24 mouse cellular contexts compared by ENCODE assay signal in genomic region chr8:88039286-88039685, GRCm38 (mm10).
DNase-seq lines count a peak whose midpoint lies in the region; ATAC-seq and TF ChIP-seq lines count a peak whose summit lies in the region.
"Had no signal": no experiment of that assay in that cellular context is flagged by ENCODE, and none has a peak within 500 bp of the region (broad histone marks: within the 10 kb centered on the region; RNA-seq: fewer than 3 reads in every experiment).

No protein-coding gene starts in this region.

- H3K4me2 ChIP-seq in lung, embryonic 14.5 days: no peak overlapping the region
- H3K4me2 ChIP-seq: embryonic facial prominence, embryonic 15.5 days; heart, embryonic 11.5 days; hindbrain, embryonic 15.5 days; limb, embryonic 13.5 days; liver, embryonic 13.5 days; neural tube, embryonic 12.5 days had no signal

- peak; percentile 24 for DNase-seq in lung, embryonic 14.5 days
- no peak for DNase-seq in lung, adult 18-20 months
- DNase-seq in embryo, embryonic 10 days (ENCODE audit: low spot score): peak; percentile 34
- DNase-seq in embryo, embryonic 9.5 days (ENCODE audit: extremely low spot score): peak; percentile 23
- DNase-seq in retina, embryonic 14.5 days (ENCODE audit: low spot score): peak; percentile 34
- DNase-seq in left cerebral cortex, adult 18-20 months (ENCODE audit: low spot score in 2 of 2): no peak
- no peak for DNase-seq in adrenal gland, postnatal 10 days
- DNase-seq: adrenal gland, adult 8-10 months; cerebellum, adult 11-12 months; cerebellum, postnatal 36 days; heart, postnatal 10 days; kidney, adult 18-20 months; liver, embryonic 13.5 days; right cerebral cortex, adult 18-20 months; spleen, adult 18-20 months; thymus, postnatal 36 days had no signal

- no peak for ATAC-seq in lung, embryonic 14.5 days (ENCODE audit: insufficient read depth)

- no peaks in the 10 kb centered on the region for H3K36me3 ChIP-seq in lung, embryonic 14.5 days (ENCODE audit: insufficient read depth)
- H3K36me3 ChIP-seq: embryonic facial prominence, embryonic 15.5 days; forebrain, embryonic 10.5 days; hindbrain, embryonic 15.5 days; limb, embryonic 13.5 days; liver, embryonic 13.5 days; neural tube, embryonic 12.5 days had no signal

- 17% methylated on average over 6 of the region's 6 CpGs for WGBS in lung, embryonic 14.5 days

- no peaks in the 10 kb centered on the region for H3K4me1 ChIP-seq in lung, embryonic 14.5 days (ENCODE audit: insufficient read depth)
- H3K4me1 ChIP-seq: hindbrain, embryonic 15.5 days; liver, embryonic 13.5 days; neural tube, embryonic 12.5 days had no signal

- no peak for TF ChIP-seq CTCF in lung, embryonic 14.5 days (IDR thresholded peaks at IDR 0.05; ENCODE audit: low read depth)

- H3K9ac ChIP-seq in lung, embryonic 14.5 days: no peak overlapping the region
- H3K9ac ChIP-seq: embryonic facial prominence, embryonic 15.5 days; hindbrain, embryonic 15.5 days; limb, embryonic 13.5 days; liver, embryonic 13.5 days; neural tube, embryonic 12.5 days had no signal

- H3K9me3 ChIP-seq in lung, embryonic 14.5 days (ENCODE audit: low read depth, low read length): no peaks in the 10 kb centered on the region
- H3K9me3 ChIP-seq: embryonic facial prominence, embryonic 15.5 days; forebrain, embryonic 10.5 days; hindbrain, embryonic 15.5 days; limb, embryonic 13.5 days; liver, embryonic 13.5 days; neural tube, embryonic 12.5 days had no signal

- no peak overlapping the region for H3K27ac ChIP-seq in lung, embryonic 14.5 days (ENCODE audit: low read depth)
- H3K27ac ChIP-seq: embryonic facial prominence, embryonic 15.5 days; forebrain, embryonic 10.5 days; hindbrain, embryonic 15.5 days; kidney, postnatal 0 days; limb, embryonic 13.5 days; liver, embryonic 13.5 days; macrophage; neural tube, embryonic 12.5 days had no signal

- H3K27me3 ChIP-seq in lung, embryonic 14.5 days (ENCODE audit: insufficient read depth, low read length): no peaks in the 10 kb centered on the region
- H3K27me3 ChIP-seq: embryonic facial prominence, embryonic 15.5 days; hindbrain, embryonic 15.5 days; limb, embryonic 13.5 days; liver, embryonic 13.5 days; neural tube, embryonic 12.5 days had no signal

- H3K4me3 ChIP-seq in lung, embryonic 14.5 days (ENCODE audit: low read depth, low read length): no peak overlapping the region
- H3K4me3 ChIP-seq: embryonic facial prominence, embryonic 15.5 days; forebrain, embryonic 10.5 days; hindbrain, embryonic 15.5 days; limb, embryonic 13.5 days; liver, embryonic 13.5 days; neural tube, embryonic 12.5 days had no signal

Comparison
In these comparisons a context has a peak if more than half of its experiments do, and no peak if none do; other contexts are left out.
1. DNase-seq: peak in lung, embryonic 14.5 days (single experiment), embryo, embryonic 10 days (single experiment), embryo, embryonic 9.5 days (single experiment) and retina, embryonic 14.5 days (single experiment); none in lung, adult 18-20 months (0 of 2), left cerebral cortex, adult 18-20 months (0 of 2) and adrenal gland, postnatal 10 days (single experiment).